Mouse (Mus musculus) CH12.LX (cell line): ENCODE data around the gene Cdkn2aip.

Experiments used
- CTCF ChIP-seq, 2 experiments: IDR thresholded peaks in 1 of 2; conservative IDR thresholded peaks in 1 of 2; 2 replicates each; pipeline ENCODE4 v1.5.1; 2011 to 2012; ENCODE audit warnings: low read depth in 2 of 2, low read length in 2 of 2, improper control_type of control experiment in 1 of 2, inconsistent platforms in 1 of 2, mild to moderate bottlenecking in 1 of 2, moderate library complexity in 1 of 2
- ETS1 ChIP-seq: conservative IDR thresholded peaks from 2 replicates; pipeline ENCODE4 v1.6.1; 2012; ENCODE audit warnings: low read depth, mild to moderate bottlenecking, inconsistent platforms, low read length, improper control_type of control experiment, moderate library complexity

- TF ChIP-seq CTCF (conservative IDR thresholded peaks at IDR 0.05 in 1 of 2, IDR thresholded peaks at IDR 0.05 in 1 of 2; ENCODE audit: low read depth in 2 of 2, low read length in 2 of 2): no peak
- TF ChIP-seq ETS1: 0 out of 2 replicates have a peak, but pooled peaks have one; percentile 20
Observed at GRCm38 (mm10) chr8:47673317-47674139, 40.2 kb downstream of the Cdkn2aip start.
